21 mouse cellular contexts compared by ENCODE assay signal in the genomic region with DNA sequence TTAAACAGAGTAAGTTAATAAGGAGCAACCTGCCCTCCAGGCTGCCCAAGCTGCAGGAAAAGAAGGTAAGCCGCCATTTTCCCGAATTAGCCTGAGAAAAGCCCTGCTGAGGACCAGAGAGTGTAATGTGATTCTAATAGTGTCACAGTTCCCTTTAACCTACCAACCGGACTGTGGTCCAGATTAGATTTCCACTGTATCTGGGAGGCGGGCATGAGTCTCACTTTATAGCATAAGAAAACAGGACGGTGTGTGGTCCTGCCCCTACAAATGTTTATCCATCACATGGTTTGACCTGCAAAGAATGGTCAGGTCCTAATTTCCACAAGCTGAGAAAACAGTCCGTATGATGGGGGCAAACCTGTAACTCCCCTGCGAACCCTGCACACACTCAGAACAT.
DNase-seq lines count a peak whose midpoint lies in the region; ATAC-seq lines count a peak whose summit lies in the region.
"Had no signal": no experiment of that assay in that cellular context is flagged by ENCODE, and none has a peak within 500 bp of the region (broad histone marks: within the 10 kb centered on the region; RNA-seq: fewer than 3 reads in every experiment).

No protein-coding gene starts in this region.

- ATAC-seq in kidney, embryonic 14.5 days (ENCODE audit: low FRiP score, low TSS enrichment): peak; percentile 55; the same call in 1 of the 2 replicates
- ATAC-seq in embryonic facial prominence, embryonic 11.5 days (replicated peaks; ENCODE audit: insufficient number of reproducible peaks, low FRiP score, low TSS enrichment, low read depth): no peak
- ATAC-seq: forebrain, embryonic 16.5 days had no signal

- no peaks in the 10 kb centered on the region for H3K36me3 ChIP-seq in kidney, embryonic 14.5 days (ENCODE audit: control insufficient read depth, insufficient read depth, low read length)
- H3K36me3 ChIP-seq in embryonic facial prominence, embryonic 11.5 days (replicated peaks; ENCODE audit: control insufficient read depth, insufficient read depth, low read depth, low read length): no peaks in the 10 kb centered on the region
- H3K36me3 ChIP-seq: embryonic facial prominence, embryonic 15.5 days; forebrain, embryonic 12.5 days; heart, embryonic 15.5 days; hindbrain, embryonic 15.5 days had no signal

- no peak overlapping the region for H3K4me3 ChIP-seq in kidney, embryonic 14.5 days (ENCODE audit: low read length)
- H3K4me3 ChIP-seq in embryonic facial prominence, embryonic 11.5 days (ENCODE audit: low read depth, low read length): no peak overlapping the region
- H3K4me3 ChIP-seq: embryonic facial prominence, embryonic 15.5 days; erythroblast, embryonic 14.5 days; forebrain, embryonic 12.5 days; heart, adult 2 months; heart, embryonic 15.5 days; hindbrain, embryonic 15.5 days had no signal

- H3K4me2 ChIP-seq in kidney, embryonic 14.5 days (replicated peaks; ENCODE audit: low read depth, low read length): no peak overlapping the region
- H3K4me2 ChIP-seq in embryonic facial prominence, embryonic 11.5 days (ENCODE audit: low read depth, low read length): no peak overlapping the region
- H3K4me2 ChIP-seq: embryonic facial prominence, embryonic 15.5 days; forebrain, embryonic 12.5 days; heart, embryonic 11.5 days; heart, embryonic 15.5 days; hindbrain, embryonic 15.5 days had no signal

- H3K27me3 ChIP-seq in kidney, embryonic 14.5 days (ENCODE audit: control insufficient read depth, insufficient read depth, low read length): no peaks in the 10 kb centered on the region
- H3K27me3 ChIP-seq in embryonic facial prominence, embryonic 11.5 days (ENCODE audit: control insufficient read depth, insufficient read depth, low read length): no peaks in the 10 kb centered on the region
- H3K27me3 ChIP-seq: embryonic facial prominence, embryonic 15.5 days; forebrain, embryonic 12.5 days; heart, embryonic 15.5 days; hindbrain, embryonic 15.5 days had no signal

- 25% methylated on average over 7 of the region's 7 CpGs for WGBS in kidney, embryonic 14.5 days
- WGBS in embryonic facial prominence, embryonic 11.5 days: 48% methylated on average over 7 of the region's 7 CpGs

- H3K9me3 ChIP-seq in kidney, embryonic 14.5 days (ENCODE audit: control insufficient read depth, low read length): no peaks in the 10 kb centered on the region
- H3K9me3 ChIP-seq in embryonic facial prominence, embryonic 11.5 days (replicated peaks; ENCODE audit: control insufficient read depth, low read length): no peaks in the 10 kb centered on the region
- H3K9me3 ChIP-seq: embryonic facial prominence, embryonic 15.5 days; forebrain, embryonic 12.5 days; heart, embryonic 15.5 days; hindbrain, embryonic 15.5 days had no signal

- DNase-seq in kidney, adult 9 months: no peak
- peak; percentile 11 for DNase-seq in testis, postnatal 10 days (ENCODE audit: low spot score)
- DNase-seq in testis, postnatal 14 days (ENCODE audit: low spot score): no peak
- DNase-seq in embryonic facial prominence, embryonic 11.5 days (ENCODE audit: low spot score): peak; percentile 56
- DNase-seq in thymus, postnatal 25 days: no peak
- DNase-seq: adrenal gland, adult 2 months; adrenal gland, postnatal 25 days; cerebellum, adult 18-20 months; cerebellum, adult 9-11 months; cerebellum, postnatal 36 days; gastrocnemius, postnatal 14 days; heart, adult 2 months; heart, postnatal 14 days had no signal

- no peaks in the 10 kb centered on the region for H3K4me1 ChIP-seq in kidney, embryonic 14.5 days (ENCODE audit: control insufficient read depth, insufficient read depth, low read length)
- no peaks in the 10 kb centered on the region for H3K4me1 ChIP-seq in embryonic facial prominence, embryonic 11.5 days (ENCODE audit: control insufficient read depth, insufficient read depth, low read length)
- H3K4me1 ChIP-seq: hindbrain, embryonic 15.5 days had no signal

- no peak overlapping the region for H3K9ac ChIP-seq in kidney, embryonic 14.5 days (ENCODE audit: low read depth, low read length)
- H3K9ac ChIP-seq in embryonic facial prominence, embryonic 11.5 days (replicated peaks; ENCODE audit: low read length): no peak overlapping the region
- H3K9ac ChIP-seq: embryonic facial prominence, embryonic 15.5 days; forebrain, embryonic 12.5 days; heart, embryonic 15.5 days; hindbrain, embryonic 15.5 days had no signal

- no peak overlapping the region for H3K27ac ChIP-seq in kidney, embryonic 14.5 days (ENCODE audit: low read depth, low read length)
- H3K27ac ChIP-seq in embryonic facial prominence, embryonic 11.5 days (replicated peaks; ENCODE audit: low read depth, low read length): 0 out of 2 replicates have a peak overlapping the region, but pooled peaks have one; percentile 21
- H3K27ac ChIP-seq: embryonic facial prominence, embryonic 15.5 days; forebrain, embryonic 12.5 days; heart, adult 2 months; heart, embryonic 15.5 days; hindbrain, embryonic 15.5 days had no signal

Comparison
In these comparisons a context has a peak if more than half of its experiments do, and no peak if none do; other contexts are left out.
1. DNase-seq: peak in testis, postnatal 10 days (single experiment) and embryonic facial prominence, embryonic 11.5 days (single experiment); none in kidney, adult 9 months (single experiment), testis, postnatal 14 days (single experiment) and thymus, postnatal 25 days (single experiment).